Mouse (Mus musculus): ENCODE measurements around the gene Ubac2. TPM values are rescaled to one million over a fixed set of nuclear protein-coding genes. Genes with fewer than 3 reads are reported as not detected.
A peak's percentile ranks its signal among the peaks of the same experiment; 100 is the strongest.
"Not testable (repeated sequence)": the region's sequence is repeated elsewhere in the genome, so short reads cannot be mapped to it uniquely, and the experiment has no call there.

The Ubac2 gene
- polyA plus RNA-seq (2012; ENCODE audit: insufficient read depth, low replicate concordance): 55.9 and 94.6 TPM in 2 replicates

GRCm38 (mm10) chr14:121878176-121878858 lies at the start of gene Ubac2:
Ubac2 (plus strand) TSS chr14:121878620.
- Histone ChIP-seq H3K4me1 (peaks cover 43% of the 10 kb centered on the region), H3K4me3 (replicated peaks) (peak within 1 kb of the TSS; percentile 96), H3K36me3 (replicated peaks; ENCODE audit: low read length) (peaks cover 11% of the 10 kb centered on the region), H3K27me3 (replicated peaks) (peaks cover 2% of the 10 kb centered on the region), H3K9me3 (no peaks in the 10 kb centered on the region)
- TF ChIP-seq GATA1 (IDR thresholded peaks at IDR 0.05; ENCODE audit: borderline replicate concordance, low read length): no peak
- TF ChIP-seq FLI1 (IDR thresholded peaks at IDR 0.05; ENCODE audit: low read length): peak; percentile 76

- no peaks in the 10 kb centered on the region for H3K4me1 ChIP-seq
- H3K4me3 ChIP-seq (replicated peaks): no peak overlapping the region
- no peaks in the 10 kb centered on the region for H3K27me3 ChIP-seq (replicated peaks)
- H3K36me3 ChIP-seq (replicated peaks; ENCODE audit: low read length): no peaks in the 10 kb centered on the region
- H3K9me3 ChIP-seq: peaks cover 11% of the 10 kb centered on the region
- TF ChIP-seq FLI1 (IDR thresholded peaks at IDR 0.05; ENCODE audit: low read length): no peak
- no peak for TF ChIP-seq GATA1 (IDR thresholded peaks at IDR 0.05; ENCODE audit: borderline replicate concordance, low read length)
These were observed 48.5 kb upstream of the Ubac2 start for GRCm38 (mm10) chr14:121829816-121830442.

- Histone ChIP-seq H3K4me1 (no peaks in the 10 kb centered on the region), H3K4me3 (replicated peaks) (no peak overlapping the region), H3K36me3 (replicated peaks; ENCODE audit: low read length) (no peaks in the 10 kb centered on the region), H3K27me3 (replicated peaks) (no peaks in the 10 kb centered on the region), H3K9me3 (peaks cover 32% of the 10 kb centered on the region)
- TF ChIP-seq FLI1 (IDR thresholded peaks at IDR 0.05; ENCODE audit: low read length) (no peak), GATA1 (IDR thresholded peaks at IDR 0.05; ENCODE audit: borderline replicate concordance, low read length) (no peak)
These were observed 45.4 kb upstream of the Ubac2 start for GRCm38 (mm10) chr14:121833001-121833520.

- H3K4me1 ChIP-seq: no peaks in the 10 kb centered on the region
These were observed 40.3 kb upstream of the Ubac2 start for GRCm38 (mm10) chr14:121838161-121838560.

GRCm38 (mm10) chr14:121840217-121840616 lies 38.2 kb upstream of the Ubac2 start:
- Histone ChIP-seq H3K4me1 (no peaks in the 10 kb centered on the region), H3K36me3 (replicated peaks; ENCODE audit: low read length) (no peaks in the 10 kb centered on the region), H3K27me3 (replicated peaks) (no peaks in the 10 kb centered on the region), H3K9me3 (peaks cover 52% of the 10 kb centered on the region), H3K4me3 (replicated peaks) (no peak overlapping the region)
- TF ChIP-seq FLI1 (IDR thresholded peaks at IDR 0.05; ENCODE audit: low read length) (no peak), GATA1 (IDR thresholded peaks at IDR 0.05; ENCODE audit: borderline replicate concordance, low read length) (no peak)

More at GRCm38 (mm10) chr14:121838161-121838560, 40.3 kb upstream of the Ubac2 start:
- TF ChIP-seq FLI1 (IDR thresholded peaks at IDR 0.05; ENCODE audit: low read length): no peak
- no peak overlapping the region for H3K4me3 ChIP-seq (replicated peaks)
- no peaks in the 10 kb centered on the region for H3K27me3 ChIP-seq (replicated peaks)
- no peaks in the 10 kb centered on the region for H3K36me3 ChIP-seq (replicated peaks; ENCODE audit: low read length)
- peaks cover 59% of the 10 kb centered on the region for H3K9me3 ChIP-seq

GRCm38 (mm10) chr14:121844486-121844885 lies 33.9 kb upstream of the Ubac2 start:
- Histone ChIP-seq H3K9me3 (peaks cover 19% of the 10 kb centered on the region), H3K4me3 (replicated peaks) (no peak overlapping the region), H3K27me3 (replicated peaks) (peaks cover 2% of the 10 kb centered on the region), H3K36me3 (replicated peaks; ENCODE audit: low read length) (no peaks in the 10 kb centered on the region), H3K4me1 (no peaks in the 10 kb centered on the region)
- TF ChIP-seq FLI1 (IDR thresholded peaks at IDR 0.05; ENCODE audit: low read length): no peak
- no peak for TF ChIP-seq GATA1 (IDR thresholded peaks at IDR 0.05; ENCODE audit: borderline replicate concordance, low read length)

- TF ChIP-seq GATA1 (IDR thresholded peaks at IDR 0.05; ENCODE audit: borderline replicate concordance, low read length) (no peak), FLI1 (IDR thresholded peaks at IDR 0.05; ENCODE audit: low read length) (no peak)
- Histone ChIP-seq H3K4me3 (replicated peaks) (no peak overlapping the region), H3K9me3 (peaks cover 26% of the 10 kb centered on the region), H3K4me1 (no peaks in the 10 kb centered on the region), H3K36me3 (replicated peaks; ENCODE audit: low read length) (no peaks in the 10 kb centered on the region), H3K27me3 (replicated peaks) (peaks cover 2% of the 10 kb centered on the region)
These were observed 27.2 kb upstream of the Ubac2 start for GRCm38 (mm10) chr14:121851231-121851630.

- no peaks in the 10 kb centered on the region for H3K27me3 ChIP-seq (replicated peaks)
- H3K4me1 ChIP-seq: no peaks in the 10 kb centered on the region
- TF ChIP-seq GATA1 (IDR thresholded peaks at IDR 0.05; ENCODE audit: borderline replicate concordance, low read length) (no peak), FLI1 (IDR thresholded peaks at IDR 0.05; ENCODE audit: low read length) (no peak)
- H3K9me3 ChIP-seq: peaks cover 32% of the 10 kb centered on the region
- no peaks in the 10 kb centered on the region for H3K36me3 ChIP-seq (replicated peaks; ENCODE audit: low read length)
- no peak overlapping the region for H3K4me3 ChIP-seq (replicated peaks)
These were observed 25.9 kb upstream of the Ubac2 start for GRCm38 (mm10) chr14:121852531-121852930.

GRCm38 (mm10) chr14:121865162-121865561 lies 13.3 kb upstream of the Ubac2 start:
- not testable (repeated sequence) for H3K9me3 ChIP-seq; H3K4me1 ChIP-seq; H3K4me3 ChIP-seq (replicated peaks); H3K36me3 ChIP-seq (replicated peaks; ENCODE audit: low read length)
- H3K27me3 ChIP-seq (replicated peaks): peaks cover 14% of the 10 kb centered on the region

GRCm38 (mm10) chr14:121866574-121866973 lies 11.8 kb upstream of the Ubac2 start:
- Histone ChIP-seq H3K4me1 (no peaks in the 10 kb centered on the region), H3K27me3 (replicated peaks) (peaks cover 16% of the 10 kb centered on the region), H3K9me3 (no peaks in the 10 kb centered on the region), H3K36me3 (replicated peaks; ENCODE audit: low read length) (no peaks in the 10 kb centered on the region), H3K4me3 (replicated peaks) (no peak overlapping the region)
- TF ChIP-seq GATA1 (IDR thresholded peaks at IDR 0.05; ENCODE audit: borderline replicate concordance, low read length) (no peak), FLI1 (IDR thresholded peaks at IDR 0.05; ENCODE audit: low read length) (no peak)

All from megakaryocyte, embryonic 14.5 days (primary cell).